Comparison of ENCODE assay signal across 9 mouse cellular contexts in genomic region chr3:33956625-33957023, GRCm38 (mm10).
DNase-seq lines count a peak whose midpoint lies in the region; ATAC-seq and TF ChIP-seq lines count a peak whose summit lies in the region.
"Had no signal": no experiment of that assay in that cellular context is flagged by ENCODE, and none has a peak within 500 bp of the region (broad histone marks: within the 10 kb centered on the region; RNA-seq: fewer than 3 reads in every experiment).

No protein-coding gene starts in this region.

- no peak for DNase-seq in forebrain, embryonic 10.5 days (ENCODE audit: extremely low spot score, low spot score)
- DNase-seq in kidney, adult 2 months, result no peak
- no peak for DNase-seq in spleen, adult 12 weeks (ENCODE audit: low spot score)
- DNase-seq in urinary bladder, adult 18-20 months (ENCODE audit: low spot score in 2 of 2), result no peak

- ATAC-seq in forebrain, embryonic 13.5 days, result no peak
- no peak for ATAC-seq in kidney, embryonic 16.5 days (ENCODE audit: low FRiP score, low TSS enrichment)
- ATAC-seq in hindbrain, embryonic 16.5 days, result no peak; the same call in 1 of the 2 replicates
- ATAC-seq in midbrain, embryonic 16.5 days, result peak; percentile 16; the same call in 1 of the 2 replicates

- no peak for TF ChIP-seq CTCF in kidney, adult 2 months (conservative IDR thresholded peaks at IDR 0.05; ENCODE audit: insufficient read depth, insufficient read length, low read depth, low read length)

- H3K36me3 ChIP-seq in forebrain, embryonic 13.5 days (ENCODE audit: poor library complexity, severe bottlenecking), result no peaks in the 10 kb centered on the region
- no peaks in the 10 kb centered on the region for H3K36me3 ChIP-seq in forebrain, embryonic 10.5 days (replicated peaks)
- no peaks in the 10 kb centered on the region for H3K36me3 ChIP-seq in kidney, embryonic 16.5 days (ENCODE audit: insufficient read depth, low read length)
- H3K36me3 ChIP-seq in kidney, adult 2 months (ENCODE audit: control insufficient read depth, insufficient read depth, low read length), result no peaks in the 10 kb centered on the region
- H3K36me3 ChIP-seq in hindbrain, embryonic 16.5 days (ENCODE audit: control insufficient read depth, insufficient read depth, low read length), result no peaks in the 10 kb centered on the region
- no peaks in the 10 kb centered on the region for H3K36me3 ChIP-seq in midbrain, embryonic 16.5 days (ENCODE audit: control insufficient read depth, insufficient read depth, low read length)

- TF ChIP-seq POLR2A in kidney, adult 2 months (IDR thresholded peaks at IDR 0.05; ENCODE audit: low read depth, low read length), result no peak

- WGBS in forebrain, embryonic 13.5 days, result 45% methylated on average over 3 of the region's 3 CpGs
- WGBS in forebrain, embryonic 10.5 days, result 59% methylated on average over 3 of the region's 3 CpGs
- WGBS in kidney, embryonic 16.5 days, result 46% methylated on average over 3 of the region's 3 CpGs
- 37% methylated on average over 3 of the region's 3 CpGs for WGBS in kidney, adult 2 months
- WGBS in hindbrain, embryonic 16.5 days, result 47% methylated on average over 3 of the region's 3 CpGs
- WGBS in midbrain, embryonic 16.5 days, result 39% methylated on average over 3 of the region's 3 CpGs

- no peak overlapping the region for H3K9ac ChIP-seq in forebrain, embryonic 13.5 days
- H3K9ac ChIP-seq in kidney, embryonic 16.5 days (replicated peaks; ENCODE audit: low read length), result no peak overlapping the region
- H3K9ac ChIP-seq in hindbrain, embryonic 16.5 days (ENCODE audit: low read depth, low read length), result no peak overlapping the region
- no peak overlapping the region for H3K9ac ChIP-seq in midbrain, embryonic 16.5 days (ENCODE audit: low read depth, low read length)

- H3K9me3 ChIP-seq in forebrain, embryonic 13.5 days (replicated peaks), result no peaks in the 10 kb centered on the region
- H3K9me3 ChIP-seq in forebrain, embryonic 10.5 days, result no peaks in the 10 kb centered on the region
- H3K9me3 ChIP-seq in kidney, embryonic 16.5 days (ENCODE audit: low read length), result no peaks in the 10 kb centered on the region
- H3K9me3 ChIP-seq in hindbrain, embryonic 16.5 days (ENCODE audit: control insufficient read depth, low read length), result no peaks in the 10 kb centered on the region
- no peaks in the 10 kb centered on the region for H3K9me3 ChIP-seq in midbrain, embryonic 16.5 days (replicated peaks; ENCODE audit: control insufficient read depth, low read length, poor library complexity, severe bottlenecking)

- H3K4me3 ChIP-seq in forebrain, embryonic 13.5 days, result no peak overlapping the region
- no peak overlapping the region for H3K4me3 ChIP-seq in forebrain, embryonic 10.5 days
- H3K4me3 ChIP-seq in kidney, embryonic 16.5 days (ENCODE audit: low read length), result no peak overlapping the region
- no peak overlapping the region for H3K4me3 ChIP-seq in kidney, adult 2 months (ENCODE audit: insufficient read depth, low read depth, low read length)
- no peak overlapping the region for H3K4me3 ChIP-seq in hindbrain, embryonic 16.5 days (ENCODE audit: low read length)
- no peak overlapping the region for H3K4me3 ChIP-seq in midbrain, embryonic 16.5 days (ENCODE audit: low read depth, low read length)
- H3K4me3 ChIP-seq: myocyte had no signal

- peaks cover 13% of the 10 kb centered on the region for H3K27me3 ChIP-seq in forebrain, embryonic 13.5 days
- H3K27me3 ChIP-seq in forebrain, embryonic 10.5 days (ENCODE audit: poor library complexity, severe bottlenecking), result peaks cover 18% of the 10 kb centered on the region
- H3K27me3 ChIP-seq in kidney, embryonic 16.5 days (ENCODE audit: insufficient read depth, low read length), result peaks cover 11% of the 10 kb centered on the region
- no peaks in the 10 kb centered on the region for H3K27me3 ChIP-seq in kidney, adult 2 months (replicated peaks; ENCODE audit: control insufficient read depth, insufficient read depth, low read length)
- no peaks in the 10 kb centered on the region; the same call in 1 of the 2 replicates for H3K27me3 ChIP-seq in hindbrain, embryonic 16.5 days (replicated peaks; ENCODE audit: control insufficient read depth, insufficient read depth, low read length)
- peaks cover 11% of the 10 kb centered on the region for H3K27me3 ChIP-seq in midbrain, embryonic 16.5 days (ENCODE audit: control insufficient read depth, insufficient read depth, low read depth, low read length)

- peak overlapping the region; percentile 50 for H3K4me2 ChIP-seq in forebrain, embryonic 13.5 days
- H3K4me2 ChIP-seq in kidney, embryonic 16.5 days (replicated peaks; ENCODE audit: low read depth, low read length), result peak overlapping the region; percentile 39; the same call in 1 of the 2 replicates
- peak overlapping the region; percentile 60 for H3K4me2 ChIP-seq in hindbrain, embryonic 16.5 days (ENCODE audit: low read length)
- peak overlapping the region; percentile 52; the same call in 1 of the 2 replicates for H3K4me2 ChIP-seq in midbrain, embryonic 16.5 days (ENCODE audit: low read length)

- no peak overlapping the region for H3K27ac ChIP-seq in forebrain, embryonic 13.5 days
- no peak overlapping the region for H3K27ac ChIP-seq in forebrain, embryonic 10.5 days
- no peak overlapping the region for H3K27ac ChIP-seq in kidney, embryonic 16.5 days (ENCODE audit: low read length)
- H3K27ac ChIP-seq in kidney, adult 2 months (ENCODE audit: insufficient read depth, low read depth, low read length), result no peak overlapping the region
- H3K27ac ChIP-seq in hindbrain, embryonic 16.5 days (ENCODE audit: low read depth, low read length), result no peak overlapping the region
- no peak overlapping the region for H3K27ac ChIP-seq in midbrain, embryonic 16.5 days (ENCODE audit: low read length)

- peaks cover 14% of the 10 kb centered on the region for H3K4me1 ChIP-seq in forebrain, embryonic 13.5 days
- H3K4me1 ChIP-seq in forebrain, embryonic 10.5 days, result peaks cover 30% of the 10 kb centered on the region
- H3K4me1 ChIP-seq in kidney, embryonic 16.5 days (ENCODE audit: insufficient read depth, low read length), result no peaks in the 10 kb centered on the region
- no peaks in the 10 kb centered on the region for H3K4me1 ChIP-seq in kidney, adult 2 months (ENCODE audit: control insufficient read depth, insufficient read depth, low read length)
- peaks cover 4% of the 10 kb centered on the region for H3K4me1 ChIP-seq in hindbrain, embryonic 16.5 days (ENCODE audit: control insufficient read depth, insufficient read depth, low read depth, low read length)
- H3K4me1 ChIP-seq in midbrain, embryonic 16.5 days (ENCODE audit: control insufficient read depth, insufficient read depth, low read length), result peaks cover 10% of the 10 kb centered on the region
